Mouse (Mus musculus) MEL (cell line): ENCODE results near the gene Cemip. TPM values are rescaled to one million over a fixed set of nuclear protein-coding genes. Genes with fewer than 3 reads are reported as not detected.

Experiments
- DNase-seq: peaks from one replicate; pipeline ENCODE4 v3.0.0; 2011; ENCODE audit warnings: low read depth, low spot score
- H3K27ac ChIP-seq: 2 replicates; pipeline ENCODE4 v1.5.1; 2012; ENCODE audit warnings: low read depth, mild to moderate bottlenecking, control low read depth, low read length, moderate library complexity; ENCODE audit not compliant: control insufficient read depth
- H3K27me3 ChIP-seq, 2 experiments: fragments of 150-350 bp in 1 of 2; sonication (generic) in 1 of 2; 2 replicates each; pipeline ENCODE4 v1.6.1; 2012; ENCODE audit warnings: low read length in 2 of 2, mild to moderate bottlenecking in 2 of 2, improper control_type of control experiment in 1 of 2, moderate library complexity in 1 of 2; ENCODE audit not compliant: insufficient read depth in 2 of 2, control insufficient read depth in 1 of 2
- H3K36me3 ChIP-seq, 2 experiments: 2 replicates each; pipeline ENCODE4 v1.6.1; 2012 to 2014; ENCODE audit warnings: low read length in 2 of 2, improper control_type of control experiment in 1 of 2, inconsistent platforms in 1 of 2, mild to moderate bottlenecking in 1 of 2; ENCODE audit not compliant: insufficient read depth in 2 of 2, control insufficient read depth in 1 of 2
- H3K4me1 ChIP-seq, 2 experiments: fragments of 150-350 bp in 1 of 2; sonication (generic) in 1 of 2; 2 replicates each; pipeline ENCODE4 v1.6.1; 2012; ENCODE audit warnings: low read length in 2 of 2, improper control_type of control experiment in 1 of 2, mild to moderate bottlenecking in 1 of 2; ENCODE audit not compliant: insufficient read depth in 2 of 2, control insufficient read depth in 1 of 2
- H3K4me3 ChIP-seq, 2 experiments: fragments of 150-350 bp in 1 of 2; sonication (generic) in 1 of 2; 2 replicates each; pipeline ENCODE4 v1.5.1; 2012; ENCODE audit warnings: low read depth in 2 of 2, low read length in 2 of 2, mild to moderate bottlenecking in 2 of 2, moderate library complexity in 2 of 2, control low read depth in 1 of 2, improper control_type of control experiment in 1 of 2; ENCODE audit not compliant: control insufficient read depth in 1 of 2, insufficient read depth in 1 of 2
- H3K79me2 ChIP-seq: 2 replicates; pipeline ENCODE4 v1.6.1; 2012; ENCODE audit warnings: mild to moderate bottlenecking, low read length, moderate library complexity; ENCODE audit not compliant: control insufficient read depth, poor library complexity, insufficient read depth
- H3K9ac ChIP-seq: 2 replicates; pipeline ENCODE4 v1.6.1; 2012; ENCODE audit warnings: low read depth, mild to moderate bottlenecking, control low read depth, low read length, moderate library complexity; ENCODE audit not compliant: control insufficient read depth, poor library complexity, severe bottlenecking
- H3K9me3 ChIP-seq: fragments of 150-350 bp; sonication (generic); replicated peaks from 2 replicates; pipeline ENCODE4 v1.6.1; 2012; ENCODE audit warnings: mild to moderate bottlenecking, low read length, improper control_type of control experiment, moderate library complexity; ENCODE audit not compliant: insufficient read depth
- CHD1 ChIP-seq: IDR thresholded peaks from 2 replicates; pipeline ENCODE4 v1.6.1; 2012; ENCODE audit warnings: low read depth, mild to moderate bottlenecking, inconsistent platforms, low read length, improper control_type of control experiment
- CHD2 ChIP-seq: IDR thresholded peaks from 2 replicates; pipeline ENCODE4 v1.6.1; 2011; ENCODE audit warnings: low read length, improper control_type of control experiment
- CTCF ChIP-seq, 3 experiments: IDR thresholded peaks in 2 of 3; conservative IDR thresholded peaks in 1 of 3; 2 replicates each; pipeline ENCODE4 v1.5.1; 2011 to 2012; ENCODE audit warnings: low read length in 3 of 3, low read depth in 2 of 3, mild to moderate bottlenecking in 2 of 3, improper control_type of control experiment in 1 of 3, inconsistent platforms in 1 of 3, mixed read lengths in 1 of 3, moderate library complexity in 1 of 3; ENCODE audit not compliant: control insufficient read depth in 1 of 3, insufficient read depth in 1 of 3, poor library complexity in 1 of 3, severe bottlenecking in 1 of 3
- EP300 ChIP-seq, 2 experiments: IDR thresholded peaks; 2 replicates each; pipeline ENCODE4 v1.6.1; 2011; ENCODE audit warnings: improper control_type of control experiment in 2 of 2, low read length in 2 of 2, low read depth in 1 of 2, mild to moderate bottlenecking in 1 of 2
- GABPA ChIP-seq: IDR thresholded peaks from 2 replicates; pipeline ENCODE4 v1.6.1; 2012; ENCODE audit warnings: low read depth, mild to moderate bottlenecking, inconsistent platforms, low read length, improper control_type of control experiment, moderate library complexity
- GATA1 ChIP-seq: IDR thresholded peaks from 2 replicates; pipeline ENCODE4 v1.6.1; 2011; ENCODE audit warnings: low read depth, low read length, improper control_type of control experiment
- MAFK ChIP-seq: IDR thresholded peaks from 2 replicates; pipeline ENCODE4 v1.6.1; 2011; ENCODE audit warnings: low read depth, mild to moderate bottlenecking, low read length, improper control_type of control experiment, borderline replicate concordance
- MAZ ChIP-seq: IDR thresholded peaks from 2 replicates; pipeline ENCODE4 v1.6.1; 2012; ENCODE audit warnings: low read depth, mild to moderate bottlenecking, inconsistent platforms, low read length, improper control_type of control experiment
- MEF2A ChIP-seq: IDR thresholded peaks from 2 replicates; pipeline ENCODE4 v1.6.1; 2014; ENCODE audit warnings: low read depth, mild to moderate bottlenecking, inconsistent platforms, low read length, improper control_type of control experiment; ENCODE audit not compliant: poor library complexity, insufficient replicate concordance, severe bottlenecking; ENCODE audit errors: extremely low read depth
- MYB ChIP-seq: IDR thresholded peaks from 2 replicates; pipeline ENCODE4 v1.6.1; 2011; ENCODE audit warnings: mild to moderate bottlenecking, low read depth, low read length, improper control_type of control experiment
- MYC ChIP-seq: IDR thresholded peaks from 2 replicates; pipeline ENCODE4 v1.6.1; 2011; ENCODE audit warnings: low read depth, mild to moderate bottlenecking, low read length, improper control_type of control experiment, moderate library complexity
- RAD21 ChIP-seq: IDR thresholded peaks from 2 replicates; pipeline ENCODE4 v1.6.1; 2011; ENCODE audit warnings: mild to moderate bottlenecking, low read depth, low read length, improper control_type of control experiment
- SIN3A ChIP-seq: IDR thresholded peaks from 2 replicates; pipeline ENCODE4 v1.6.1; 2012; ENCODE audit warnings: low read length, improper control_type of control experiment, inconsistent platforms
- TAL1 ChIP-seq: IDR thresholded peaks from 2 replicates; pipeline ENCODE4 v1.6.1; 2012; ENCODE audit warnings: mild to moderate bottlenecking, inconsistent platforms, low read length, moderate library complexity, mixed read lengths
- UBTF ChIP-seq: IDR thresholded peaks from 2 replicates; pipeline ENCODE4 v1.6.1; 2012; ENCODE audit warnings: low read depth, mild to moderate bottlenecking, inconsistent platforms, low read length, improper control_type of control experiment, moderate library complexity, borderline replicate concordance; ENCODE audit not compliant: insufficient read depth
- USF2 ChIP-seq, 2 experiments: IDR thresholded peaks; 2 replicates each; pipeline ENCODE4 v1.6.1; 2011 to 2012; ENCODE audit warnings: improper control_type of control experiment in 2 of 2, low read length in 2 of 2, borderline replicate concordance in 1 of 2, inconsistent platforms in 1 of 2, low read depth in 1 of 2, mild to moderate bottlenecking in 1 of 2; ENCODE audit not compliant: insufficient read depth in 1 of 2
- ZKSCAN1 ChIP-seq: IDR thresholded peaks from 2 replicates; pipeline ENCODE4 v1.6.1; 2012; ENCODE audit warnings: low read depth, mild to moderate bottlenecking, inconsistent platforms, low read length, improper control_type of control experiment, moderate library complexity
- polyA plus RNA-seq, 2 experiments: library from polyadenylated mRNA; stranded (reverse) in 1 of 2; unstranded in 1 of 2; fragments of >175 nt in 1 of 2; fragments of >200 nt in 1 of 2; gene quantifications; 2 replicates each; pipeline versions ENCODE4 v1.2.1 to v1.2.4; 2012; ENCODE audit warnings: low replicate concordance in 2 of 2, low read depth in 1 of 2; ENCODE audit not compliant: insufficient read length in 2 of 2, insufficient read depth in 1 of 2, missing spikeins in 1 of 2
- total RNA-seq: library from RNA; depleted of rRNA; stranded (reverse); fragments of 300-350 nt; gene quantifications from 2 replicates; pipeline ENCODE4 v1.2.3, GENCODE M21; 2012

Gene Cemip
- total and polyA plus RNA-seq, 3 experiments = not detected

GRCm38 (mm10) chr7:83904831-83905230, 181.5 kb downstream of the Cemip start:
- peak; percentile 43 for DNase-seq
- Histone ChIP-seq H3K79me2 (no peaks in the 10 kb centered on the region), H3K4me3 (no peak overlapping the region), H3K4me1 (peaks cover 2 to 5% of the 10 kb centered on the region in 2 experiments), H3K36me3 (peaks cover 0 to 3% of the 10 kb centered on the region in 2 experiments; a peak in 1 of 4 replicates), H3K9ac (no peak overlapping the region), H3K9me3 (no peaks in the 10 kb centered on the region), H3K27me3 (no peaks in the 10 kb centered on the region; a peak in 1 of 4 replicates), H3K27ac (no peak overlapping the region)
- no peak for TF ChIP-seq CHD1
- TF ChIP-seq TAL1 = no peak
- TF ChIP-seq MAZ = no peak
- TF ChIP-seq CHD2 = no peak
- no peak for TF ChIP-seq MYC
- TF ChIP-seq USF2 (IDR thresholded peaks at IDR 0.05; ENCODE audit: borderline replicate concordance in 1 of 2, insufficient read depth in 1 of 2, low read depth in 1 of 2, low read length in 2 of 2) = no peak

- H3K36me3 ChIP-seq = peaks cover 4 to 10% of the 10 kb centered on the region in 2 experiments
- no peaks in the 10 kb centered on the region for H3K27me3 ChIP-seq
- H3K4me3 ChIP-seq = no peak overlapping the region
- no peak for TF ChIP-seq GABPA
- TF ChIP-seq ZKSCAN1 = no peak
- TF ChIP-seq EP300 (IDR thresholded peaks at IDR 0.05; ENCODE audit: low read depth in 1 of 2, low read length in 2 of 2) = peak; percentile 6 to 23; a peak in 2 of 4 replicates
- TF ChIP-seq CTCF (IDR thresholded peaks at IDR 0.05 in 2 of 3, conservative IDR thresholded peaks at IDR 0.05 in 1 of 3; ENCODE audit: control insufficient read depth in 1 of 3, insufficient read depth in 1 of 3, low read depth in 2 of 3, low read length in 3 of 3, poor library complexity in 1 of 3, severe bottlenecking in 1 of 3) = no peak
- TF ChIP-seq MEF2A = no peak
- no peak for TF ChIP-seq MAFK
- peak; percentile 52; the same call in 1 of the 2 replicates for TF ChIP-seq GATA1
- no peak for TF ChIP-seq SIN3A
- TF ChIP-seq MYB = no peak
- TF ChIP-seq RAD21 = no peak
- no peak for TF ChIP-seq UBTF
- H3K9me3 ChIP-seq = no peaks in the 10 kb centered on the region
- no peak overlapping the region for H3K9ac ChIP-seq
- no peak for DNase-seq
- peaks cover 7 to 18% of the 10 kb centered on the region in 2 experiments for H3K4me1 ChIP-seq
- H3K79me2 ChIP-seq = no peaks in the 10 kb centered on the region; the same call in 1 of the 2 replicates
- no peak overlapping the region for H3K27ac ChIP-seq
Measured at GRCm38 (mm10) chr7:83902296-83903145, 183.8 kb downstream of the Cemip start.
